Mouse (Mus musculus) right cerebral cortex, postnatal 14 days (tissue): Measurements from ENCODE around the gene Stard13.
A peak's percentile ranks its signal among the peaks of the same experiment; 100 is the strongest.

ENCODE experiments used
- DNase-seq: peaks from one replicate; pipeline ENCODE4 v3.0.0; 2022

Gene Stard13

DNA sequence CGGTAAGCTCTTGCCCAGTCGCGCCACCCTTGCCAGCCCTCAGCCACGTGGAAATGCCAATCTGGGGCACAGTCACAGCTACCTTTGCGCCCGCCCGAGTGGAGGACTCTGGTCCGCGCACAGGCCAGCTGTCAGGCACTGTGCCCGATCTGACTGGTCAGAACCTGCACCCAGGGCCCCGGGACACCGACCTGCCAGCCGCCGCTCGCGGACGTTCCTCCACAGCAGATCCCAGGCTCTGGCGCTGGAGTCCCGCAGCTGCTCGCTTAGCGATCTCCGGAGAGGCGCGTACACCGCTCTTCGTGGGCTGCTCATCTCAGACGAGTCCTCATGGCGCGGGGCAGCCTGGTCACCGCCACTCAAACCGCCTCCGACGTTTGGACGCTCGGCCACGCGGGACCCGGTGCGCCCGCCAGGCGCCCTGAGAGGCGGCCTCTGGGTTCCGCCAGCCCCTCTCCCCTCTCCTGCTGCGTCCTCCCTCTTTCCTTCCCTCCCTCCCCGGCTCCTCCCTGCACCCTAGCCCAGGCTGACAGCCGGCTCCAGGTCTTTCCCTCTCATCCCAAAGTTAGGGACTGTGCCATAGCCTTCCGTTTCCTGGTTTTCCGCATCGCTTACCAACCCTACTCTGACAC, at the start of gene Stard13:
Stard13 (minus strand) TSS at position 437 of the 632 bp plus-strand sequence.
- peak; percentile 25 for DNase-seq

DNA sequence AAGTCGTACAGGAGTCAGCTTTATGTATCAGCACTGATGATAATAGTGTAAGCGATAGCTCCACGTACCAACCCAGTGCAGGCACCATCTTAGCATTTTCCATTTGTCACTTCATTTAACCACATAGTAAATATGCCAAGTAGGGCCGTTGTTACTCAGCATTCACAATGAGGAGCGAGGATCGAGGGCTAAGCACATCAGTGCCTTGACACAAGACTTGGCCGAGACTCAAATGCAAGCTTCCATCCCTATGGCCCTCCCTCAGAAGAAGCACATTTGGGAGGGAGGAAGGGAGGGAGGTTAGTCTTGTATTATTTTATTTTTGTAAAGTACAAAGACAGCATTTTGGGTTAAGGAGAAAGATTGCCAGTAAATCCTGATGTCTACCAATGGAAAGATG, 45.9 kb upstream of the Stard13 start:
- no peak for DNase-seq

DNA sequence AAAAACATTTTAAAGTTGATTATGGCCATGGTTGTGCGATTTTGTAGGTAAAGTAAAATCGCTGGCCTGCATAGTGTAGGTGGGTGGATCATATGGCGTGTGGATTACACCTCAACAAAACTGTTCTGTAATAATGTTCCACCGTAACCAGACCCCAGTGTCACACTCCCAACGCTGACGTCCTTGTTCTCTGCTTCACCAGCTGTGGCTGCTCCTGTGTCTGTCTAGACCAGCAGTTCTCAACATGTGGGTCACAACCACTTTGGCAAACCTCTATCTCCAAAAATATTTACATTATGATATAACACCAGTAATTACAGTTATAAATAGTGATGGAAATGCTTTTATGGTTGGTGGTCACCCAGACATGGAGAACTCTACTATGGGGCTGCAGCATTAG, 44.3 kb upstream of the Stard13 start:
- no peak for DNase-seq

DNA sequence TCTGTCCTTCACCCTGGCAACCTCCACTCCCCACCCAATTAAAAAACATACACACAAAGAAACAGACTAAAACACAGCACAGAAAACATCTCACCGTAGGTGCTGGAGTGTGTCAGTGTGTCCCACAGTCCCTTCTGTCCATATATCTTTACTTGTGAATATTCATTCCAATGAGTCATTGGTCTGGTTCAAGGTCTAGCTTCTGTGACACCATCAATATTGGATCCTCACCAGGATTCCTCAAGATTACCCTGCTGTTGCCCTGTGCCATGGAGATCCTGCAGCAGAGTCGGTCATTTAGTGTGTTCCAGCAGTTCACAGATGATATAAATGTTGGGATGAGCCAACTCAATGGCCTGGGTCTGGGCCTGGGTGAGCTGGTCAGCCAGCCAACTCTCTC, 42.4 kb upstream of the Stard13 start:
- no peak for DNase-seq

DNA sequence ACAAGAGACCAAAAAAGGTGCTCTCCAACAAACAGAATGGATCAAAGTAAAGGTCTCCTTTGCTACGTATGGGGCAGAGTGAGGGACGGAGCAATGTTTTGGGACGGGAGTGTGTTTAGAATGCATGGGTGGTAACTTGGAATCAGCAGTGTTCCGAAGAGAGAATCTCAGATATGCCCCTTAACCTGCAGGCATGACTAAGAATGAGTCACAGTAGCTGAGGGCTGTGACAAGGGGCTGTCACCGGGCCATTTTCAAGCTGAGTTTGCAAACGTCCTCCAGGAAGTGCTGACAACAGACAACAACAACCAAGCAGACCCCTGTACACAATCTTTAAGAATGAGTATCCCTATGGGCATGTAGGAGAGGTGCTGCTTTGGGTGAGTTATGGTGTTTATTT, 40.6 kb upstream of the Stard13 start:
- DNase-seq: no peak

DNA sequence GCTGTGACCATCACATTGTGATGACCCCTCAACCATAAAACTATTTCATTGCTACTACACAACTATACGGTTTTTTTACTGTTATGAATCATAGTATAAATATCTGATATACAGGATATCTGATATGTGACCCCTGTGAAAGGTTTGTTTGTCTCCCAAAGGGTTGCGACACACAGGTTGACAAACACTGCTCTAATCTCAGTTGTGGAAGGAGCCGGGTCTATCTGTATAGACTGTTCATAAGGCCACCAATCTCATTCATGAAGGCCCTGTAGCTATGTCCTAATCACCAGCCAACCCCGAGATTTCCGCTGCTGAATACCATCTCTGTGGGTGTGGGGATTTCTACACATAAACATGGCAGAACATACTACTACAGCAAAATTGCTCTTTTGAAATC, 37.2 kb upstream of the Stard13 start:
- no peak for DNase-seq

DNA sequence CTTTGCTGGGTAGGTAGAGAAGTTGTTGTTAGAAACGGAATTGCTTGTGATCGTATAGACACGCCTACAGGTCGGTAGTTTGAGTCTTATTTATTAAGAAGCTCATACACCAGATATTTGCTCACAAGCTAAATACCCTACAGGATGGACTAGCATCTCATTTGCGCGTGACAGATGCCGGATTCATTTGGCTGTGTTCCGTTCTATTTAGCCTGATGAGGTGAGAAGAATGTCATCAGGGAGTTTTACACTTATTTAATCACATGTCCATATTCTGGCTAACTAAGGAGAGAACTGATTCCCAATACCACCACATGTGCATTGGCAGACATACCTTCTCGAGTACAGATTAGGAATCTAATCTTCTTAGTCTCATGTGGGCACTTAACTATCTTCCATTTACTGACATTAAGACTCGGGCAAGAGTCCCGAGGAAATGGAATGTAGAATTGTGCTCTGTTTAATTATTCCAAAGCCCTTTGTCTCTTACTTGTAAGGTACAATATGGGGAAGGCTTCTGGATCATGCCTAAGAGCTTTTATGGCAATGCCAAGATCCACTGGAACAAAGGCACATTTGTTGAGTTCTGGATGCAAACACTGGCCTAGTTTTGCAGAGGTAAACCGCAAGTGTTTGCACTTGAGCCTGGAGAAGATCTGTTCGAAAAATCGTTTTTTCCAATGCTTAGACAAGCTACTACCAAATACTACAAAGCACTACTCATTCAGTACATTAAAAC, 33.4 kb upstream of the Stard13 start:
- DNase-seq: no peak

DNA sequence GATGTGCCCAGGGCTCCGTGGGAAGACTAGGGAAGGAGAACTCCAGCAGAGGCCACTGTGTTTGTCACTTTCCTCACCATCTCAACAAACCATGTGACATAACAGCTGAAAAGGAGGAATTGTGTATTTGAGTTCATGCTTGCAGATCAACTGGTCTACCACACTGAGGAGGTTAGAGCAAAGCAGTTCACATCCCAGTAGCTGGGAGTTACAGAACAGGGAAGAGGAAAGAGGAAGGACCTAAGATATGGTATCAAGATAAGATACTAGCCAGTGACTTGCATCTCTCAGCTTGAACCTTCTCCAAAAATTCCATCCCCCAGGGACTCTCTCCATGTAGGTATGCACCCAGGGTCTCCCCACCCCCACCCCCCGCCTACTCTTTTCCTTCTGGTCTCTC, 27.9 kb upstream of the Stard13 start:
- no peak for DNase-seq

DNA sequence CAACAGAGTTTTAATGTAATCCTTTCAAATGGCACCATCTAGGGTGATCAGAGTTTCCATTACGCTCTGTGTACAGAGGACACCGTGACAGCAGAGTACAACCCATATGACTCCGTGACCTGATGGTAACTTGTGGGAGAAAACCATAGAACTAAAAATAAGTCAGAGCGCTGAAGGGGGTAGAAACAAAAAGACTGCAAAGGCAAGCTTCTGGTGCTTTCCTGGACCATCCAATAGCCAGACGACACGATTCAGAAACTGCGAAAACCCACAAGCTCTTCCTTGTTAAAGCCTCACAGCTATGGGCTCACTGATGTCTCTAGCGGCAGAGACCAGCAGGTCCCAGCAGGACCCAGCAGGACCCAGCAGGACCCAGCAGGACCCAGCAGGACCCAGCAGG, 18.6 kb upstream of the Stard13 start:
- no peak for DNase-seq

DNA sequence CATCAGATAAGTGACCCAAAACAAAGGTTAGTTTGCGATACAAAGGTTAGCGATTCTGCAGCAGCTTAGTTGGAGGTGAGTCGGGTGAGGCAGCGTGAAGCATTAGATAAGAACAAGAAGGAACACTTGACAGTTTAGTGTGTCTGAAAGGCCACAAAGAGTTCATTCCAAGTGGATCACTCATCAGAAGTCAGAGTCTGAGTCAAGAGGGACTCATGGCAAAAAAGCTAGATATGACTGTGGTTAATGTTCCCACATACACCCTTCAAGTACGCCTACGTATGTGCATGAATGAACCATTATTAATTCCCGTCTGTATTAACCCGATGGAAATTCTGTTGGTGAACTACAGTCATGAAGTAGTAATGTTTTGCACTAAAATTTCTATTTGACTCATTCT, 18.0 kb upstream of the Stard13 start:
- no peak for DNase-seq

DNA sequence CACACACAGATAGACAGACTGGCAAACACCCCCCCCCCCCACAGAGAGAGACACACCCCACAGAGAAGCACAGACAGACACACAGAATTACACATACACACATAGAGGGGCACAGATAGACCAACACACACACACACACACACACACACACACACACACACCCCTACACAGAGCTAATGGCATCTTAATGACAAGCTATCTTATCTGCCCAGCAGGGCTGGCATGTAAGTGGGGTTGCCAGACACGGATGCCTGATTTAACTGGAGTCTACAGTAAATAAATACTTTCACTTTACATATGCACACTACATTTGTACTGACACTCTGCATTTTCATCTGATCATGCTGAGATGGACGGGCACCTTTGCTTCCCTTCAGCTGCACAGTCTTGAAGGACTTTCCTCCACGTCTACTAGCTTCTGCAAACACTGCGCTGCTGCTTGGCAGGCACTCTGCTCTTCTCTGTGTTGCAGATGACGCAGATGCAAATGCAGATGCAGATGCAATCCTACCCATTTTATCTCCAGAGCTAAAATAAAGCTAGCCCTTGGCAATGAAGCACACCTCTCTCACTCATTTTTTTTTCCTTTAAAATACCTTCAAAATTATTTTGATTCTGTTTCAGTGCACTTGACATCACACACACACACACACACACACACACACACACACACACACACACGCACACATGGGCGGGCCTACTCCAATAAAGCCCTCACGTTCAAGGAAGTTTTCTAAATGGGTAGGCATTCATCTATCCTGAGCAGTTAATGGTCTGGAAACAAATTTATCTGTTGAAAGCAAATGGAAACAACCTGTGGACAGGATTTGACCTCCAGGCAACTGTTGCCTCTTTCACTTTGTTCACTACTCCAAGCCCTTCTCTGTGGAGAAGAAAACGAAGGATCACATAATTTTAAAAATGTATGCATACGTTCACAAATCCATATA, 15.3 kb upstream of the Stard13 start:
- DNase-seq: no peak

DNA sequence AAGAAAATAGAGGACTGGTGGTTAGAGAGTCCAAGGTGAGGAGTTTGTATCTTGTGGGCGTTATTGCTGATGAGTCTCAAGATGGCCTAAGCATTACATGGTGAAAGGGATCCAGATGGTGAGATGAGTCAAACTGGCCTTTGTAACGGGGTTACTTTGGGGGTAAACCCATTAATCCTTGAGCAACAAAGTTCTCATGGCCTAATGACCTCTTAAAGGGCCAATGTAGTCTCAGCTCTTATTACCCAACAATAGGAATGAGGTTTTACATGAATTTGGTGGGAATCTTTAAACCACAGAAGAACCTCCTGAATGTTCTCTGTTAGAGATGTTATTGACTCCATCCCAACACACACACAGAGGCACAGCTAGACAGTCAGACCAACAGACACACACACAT, 14.4 kb upstream of the Stard13 start:
- no peak for DNase-seq

DNA sequence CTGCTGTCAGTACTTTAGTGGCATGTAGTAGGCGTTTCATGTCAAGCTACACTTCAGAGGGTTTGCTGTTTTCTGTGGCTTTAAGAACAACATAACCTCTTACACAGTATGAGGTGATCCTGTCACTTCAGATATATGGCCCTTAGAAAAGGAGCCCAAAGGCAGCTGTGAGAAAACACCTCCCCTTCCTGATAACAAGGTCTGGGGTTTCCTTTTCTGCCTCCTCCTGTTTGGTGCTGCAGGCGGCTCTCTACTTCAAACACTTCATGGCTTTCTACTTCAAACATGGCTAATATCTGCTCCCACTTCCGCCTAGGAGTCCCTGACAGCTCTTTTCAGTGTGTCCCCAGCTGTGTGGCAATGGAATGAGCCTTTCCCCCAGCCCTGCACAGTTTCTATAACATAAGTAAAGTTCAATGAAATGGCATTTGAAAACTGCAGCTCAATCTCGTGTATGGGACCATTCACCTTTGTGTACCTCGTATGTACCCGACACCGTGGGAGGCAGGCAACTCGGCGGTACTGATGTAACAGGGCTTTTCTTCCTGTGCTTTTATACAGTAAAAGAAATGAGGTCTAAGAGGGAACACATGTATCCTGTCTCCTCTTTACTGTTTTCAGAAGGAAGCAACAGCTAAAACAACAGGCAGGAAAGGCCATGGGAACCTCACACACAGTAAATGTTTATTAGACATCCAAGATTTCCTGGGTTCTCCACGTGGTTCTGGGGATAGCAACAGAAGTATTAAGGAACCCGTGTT, 13.7 kb upstream of the Stard13 start:
- DNase-seq: no peak

DNA sequence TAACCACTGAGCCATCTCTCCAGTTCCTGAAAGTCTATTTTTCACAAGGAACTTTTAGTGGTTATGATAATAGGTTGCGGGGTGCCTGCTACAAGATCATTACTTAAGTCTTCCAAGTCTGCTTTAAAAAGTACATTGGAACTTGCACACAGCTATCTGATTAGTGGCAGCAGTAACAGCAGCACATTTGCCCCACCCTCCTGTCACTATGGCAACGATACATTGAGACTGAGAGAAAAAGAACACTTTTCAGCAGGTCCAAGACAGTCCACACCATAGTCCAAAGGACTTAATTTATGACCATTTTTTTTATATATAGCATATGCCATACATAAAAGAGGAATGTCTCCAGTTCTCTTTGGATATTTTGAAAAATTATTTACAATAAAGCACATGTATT, 12.7 kb upstream of the Stard13 start:
- DNase-seq: no peak

DNA sequence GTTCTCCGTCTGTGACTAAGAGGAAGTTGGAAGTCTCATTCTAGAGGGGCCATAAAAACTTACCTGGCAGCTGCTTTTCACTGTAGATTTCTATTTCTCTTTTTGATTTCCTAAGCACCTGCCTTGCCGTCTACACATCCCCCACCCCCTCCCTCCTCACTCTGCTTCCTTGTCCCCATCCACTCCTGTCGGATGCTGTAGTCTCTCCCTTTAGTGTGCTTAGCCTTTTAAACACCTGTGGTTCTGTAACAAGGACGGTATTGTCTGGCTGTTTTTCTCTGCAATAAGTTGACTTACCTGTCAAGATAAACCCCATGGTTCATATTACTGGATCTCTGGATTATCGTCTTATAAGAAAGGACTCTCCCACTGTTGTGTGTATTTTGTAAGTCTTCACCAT, 11.9 kb upstream of the Stard13 start:
- no peak for DNase-seq

DNA sequence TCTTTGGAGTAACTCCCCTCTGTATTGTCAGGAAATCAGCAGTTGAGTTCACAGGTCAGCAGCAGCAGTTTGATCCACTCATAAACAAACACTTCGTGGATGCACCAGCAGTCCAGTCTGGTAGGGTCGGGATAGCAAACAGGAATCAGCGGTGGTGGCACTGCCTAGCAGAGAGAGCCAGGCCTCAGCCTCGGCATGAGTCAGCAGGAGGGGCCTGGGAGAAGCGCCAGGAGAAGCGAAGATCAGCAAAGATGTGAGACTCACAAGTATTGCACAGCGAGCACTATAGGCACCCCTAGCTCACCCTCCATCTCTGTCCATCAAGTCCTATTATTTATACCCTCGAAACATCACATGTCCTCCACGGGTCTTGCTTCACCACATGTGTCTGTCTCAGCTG, 5.1 kb upstream of the Stard13 start:
- no peak for DNase-seq

DNA sequence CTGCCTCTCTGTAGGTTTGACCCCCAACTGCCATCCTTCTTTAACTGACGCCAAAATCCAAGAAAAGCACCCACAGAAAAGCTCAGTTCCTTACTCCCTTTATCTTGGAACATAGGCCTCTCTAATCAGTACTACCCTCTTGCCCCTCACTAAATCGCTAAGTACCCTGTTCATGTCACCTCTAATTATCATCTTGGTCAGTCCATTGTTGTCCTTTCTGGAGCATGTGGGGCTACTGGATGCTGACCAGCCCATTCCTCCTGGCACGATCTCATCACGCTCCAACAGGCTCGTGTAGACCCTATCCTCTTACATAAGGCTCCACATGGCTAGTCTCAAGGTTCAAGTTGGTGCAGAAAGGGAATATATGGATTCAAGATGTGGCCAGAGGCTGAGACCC, 2.8 kb upstream of the Stard13 start:
- no peak for DNase-seq

DNA sequence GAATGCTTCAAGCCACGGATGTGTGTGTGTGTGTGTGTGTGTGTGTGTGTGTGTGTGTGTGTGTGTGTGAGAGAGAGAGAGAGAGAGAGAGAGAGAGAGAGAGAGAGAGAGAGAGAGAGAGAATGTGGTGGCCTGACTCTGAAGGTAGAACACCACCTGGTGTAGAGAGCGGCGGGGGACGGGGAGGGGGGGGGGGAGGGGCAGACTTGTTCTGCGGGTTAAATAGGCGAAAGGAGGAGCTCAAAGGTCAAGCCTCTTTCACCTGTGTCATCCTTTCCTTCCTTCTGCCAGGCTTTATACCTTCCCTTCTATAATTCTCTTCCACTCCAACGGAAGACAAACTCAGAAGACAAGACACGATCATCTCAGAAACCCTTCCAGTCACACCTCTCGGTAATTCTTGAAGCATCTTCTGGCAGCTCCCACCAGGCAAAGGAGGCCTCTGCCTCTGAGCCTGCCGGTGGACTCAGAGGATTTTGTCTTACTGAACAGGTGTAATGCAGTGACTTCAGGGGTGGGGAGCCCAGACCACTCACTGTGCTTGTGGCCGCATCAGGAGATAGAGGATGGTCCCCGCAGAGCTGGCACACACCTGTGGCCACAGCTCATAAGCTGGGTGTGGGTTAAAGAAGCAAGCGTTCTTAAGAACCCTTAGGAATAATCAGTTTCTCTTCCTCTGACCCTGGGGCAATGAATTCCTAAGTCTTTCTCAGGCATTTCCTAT, 898 bp downstream of the Stard13 start:
- DNase-seq: no peak

DNA sequence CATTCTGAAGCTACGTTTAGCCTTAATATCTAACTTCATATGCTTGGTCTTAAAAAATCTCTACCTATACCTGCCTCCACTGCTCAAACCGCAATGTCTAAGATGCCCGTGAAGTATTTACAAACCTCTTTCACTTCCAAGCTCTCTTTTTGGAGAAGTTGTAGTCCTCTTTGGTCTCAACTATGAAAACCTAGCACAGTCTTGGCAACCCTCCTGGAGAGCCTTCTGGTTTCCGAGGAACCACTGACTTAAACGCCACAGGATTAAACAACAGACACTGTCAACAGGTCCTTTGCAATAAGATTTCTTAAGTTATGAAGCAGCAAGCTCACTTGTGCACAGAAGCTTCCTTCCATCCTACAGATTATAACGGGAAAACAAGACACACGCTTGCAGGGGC, 1.8 kb downstream of the Stard13 start:
- no peak for DNase-seq

DNA sequence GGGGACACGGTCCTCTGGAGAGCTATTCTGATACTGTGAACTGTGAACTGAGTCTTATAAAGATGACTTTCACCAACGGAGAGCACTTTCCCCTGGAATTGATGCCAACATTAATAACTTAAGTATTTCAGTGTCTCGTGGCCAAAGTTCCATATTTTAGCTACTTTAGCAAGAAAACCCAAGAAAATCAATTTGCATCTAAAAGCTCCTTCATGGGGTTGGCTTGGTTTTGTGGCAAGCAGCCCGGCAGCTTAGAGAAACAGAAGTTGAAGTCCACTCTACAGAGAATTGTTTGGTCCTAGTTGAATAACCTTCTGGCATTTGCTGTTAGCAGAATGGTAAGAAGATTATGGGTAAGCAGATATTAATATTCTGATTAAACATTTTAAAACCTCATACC, 2.2 kb downstream of the Stard13 start:
- DNase-seq: no peak

DNA sequence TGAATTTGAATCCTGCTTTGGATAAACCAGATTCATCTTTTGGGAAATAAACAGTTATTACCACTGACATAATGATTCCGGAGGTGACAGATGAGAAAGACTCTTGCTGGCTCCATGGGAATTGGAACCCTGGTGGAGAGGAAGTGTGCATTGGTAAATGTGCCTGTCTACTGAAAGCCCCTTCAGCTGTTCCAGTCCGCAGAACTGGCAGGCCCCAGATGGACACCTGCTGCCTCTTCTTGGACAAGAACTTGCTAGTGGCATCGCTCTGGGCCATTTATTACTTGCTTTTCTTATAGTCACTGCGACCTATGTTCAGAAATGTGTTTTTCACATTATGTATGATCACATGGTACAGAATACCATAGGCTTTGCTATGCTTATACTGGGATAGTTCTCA, 3.2 kb downstream of the Stard13 start:
- no peak for DNase-seq

DNA sequence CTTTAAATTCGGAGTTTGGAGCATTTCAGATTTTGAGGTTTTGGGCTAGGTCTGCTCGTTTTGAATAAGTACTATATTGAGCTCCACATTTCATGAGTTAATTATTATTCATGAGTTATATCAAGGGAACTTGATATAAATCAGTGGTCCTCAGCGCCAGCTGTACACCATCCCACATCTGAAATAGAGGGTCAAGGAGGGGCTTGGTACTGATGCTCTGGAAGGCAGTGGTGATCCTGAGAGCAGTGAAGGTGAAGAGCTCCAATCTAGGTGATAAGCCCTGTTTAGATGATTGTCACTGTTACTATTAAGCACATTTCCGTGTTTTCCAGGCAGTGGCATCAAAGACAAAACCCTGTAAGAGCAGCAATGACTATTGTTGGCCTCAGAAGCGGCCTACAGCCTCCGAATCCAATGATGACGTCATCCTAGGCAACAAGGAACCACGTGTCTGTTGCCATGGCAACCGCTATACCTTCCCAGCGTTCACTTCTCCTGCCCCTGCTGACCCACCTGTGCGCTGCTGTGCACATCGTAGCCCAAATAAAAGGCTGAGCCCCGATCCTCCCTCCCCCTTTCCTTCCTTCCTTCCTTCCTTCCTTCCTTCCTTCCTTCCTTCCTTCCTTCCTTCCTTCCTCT, 5.2 kb downstream of the Stard13 start:
- no peak for DNase-seq
